Mouse (Mus musculus) E14TG2a.4 (cell line): ENCODE data around the gene Inppl1.

Source experiments
- H3K27me3 ChIP-seq: 2 replicates; pipeline ENCODE4 v1.6.1; 2014; ENCODE audit warnings: low read length, control low read depth; ENCODE audit not compliant: insufficient read depth
- H3K36me3 ChIP-seq: 2 replicates; pipeline ENCODE4 v1.6.1; 2014; ENCODE audit warnings: low read length, control low read depth; ENCODE audit not compliant: insufficient read depth
- H3K4me1 ChIP-seq: replicated peaks from 2 replicates; pipeline ENCODE4 v1.6.1; 2014; ENCODE audit warnings: low read depth, low read length, control low read depth
- H3K4me3 ChIP-seq: replicated peaks from 2 replicates; pipeline ENCODE4 v1.5.1; 2014; ENCODE audit warnings: mild to moderate bottlenecking, low read length
- H3K9me3 ChIP-seq: 2 replicates; pipeline ENCODE4 v1.6.1; 2014; ENCODE audit warnings: low read length, control low read depth
- CTCF ChIP-seq: conservative IDR thresholded peaks from 2 replicates; pipeline ENCODE4 v1.5.1; 2014; ENCODE audit warnings: low read length
- NANOG ChIP-seq: IDR thresholded peaks from 2 replicates; pipeline ENCODE4 v1.6.1; 2014; ENCODE audit warnings: borderline replicate concordance, low read length, mixed read lengths
- POU5F1 ChIP-seq: IDR thresholded peaks from 2 replicates; pipeline ENCODE4 v1.6.1; 2014; ENCODE audit warnings: low read length, borderline replicate concordance

Gene Inppl1

DNA sequence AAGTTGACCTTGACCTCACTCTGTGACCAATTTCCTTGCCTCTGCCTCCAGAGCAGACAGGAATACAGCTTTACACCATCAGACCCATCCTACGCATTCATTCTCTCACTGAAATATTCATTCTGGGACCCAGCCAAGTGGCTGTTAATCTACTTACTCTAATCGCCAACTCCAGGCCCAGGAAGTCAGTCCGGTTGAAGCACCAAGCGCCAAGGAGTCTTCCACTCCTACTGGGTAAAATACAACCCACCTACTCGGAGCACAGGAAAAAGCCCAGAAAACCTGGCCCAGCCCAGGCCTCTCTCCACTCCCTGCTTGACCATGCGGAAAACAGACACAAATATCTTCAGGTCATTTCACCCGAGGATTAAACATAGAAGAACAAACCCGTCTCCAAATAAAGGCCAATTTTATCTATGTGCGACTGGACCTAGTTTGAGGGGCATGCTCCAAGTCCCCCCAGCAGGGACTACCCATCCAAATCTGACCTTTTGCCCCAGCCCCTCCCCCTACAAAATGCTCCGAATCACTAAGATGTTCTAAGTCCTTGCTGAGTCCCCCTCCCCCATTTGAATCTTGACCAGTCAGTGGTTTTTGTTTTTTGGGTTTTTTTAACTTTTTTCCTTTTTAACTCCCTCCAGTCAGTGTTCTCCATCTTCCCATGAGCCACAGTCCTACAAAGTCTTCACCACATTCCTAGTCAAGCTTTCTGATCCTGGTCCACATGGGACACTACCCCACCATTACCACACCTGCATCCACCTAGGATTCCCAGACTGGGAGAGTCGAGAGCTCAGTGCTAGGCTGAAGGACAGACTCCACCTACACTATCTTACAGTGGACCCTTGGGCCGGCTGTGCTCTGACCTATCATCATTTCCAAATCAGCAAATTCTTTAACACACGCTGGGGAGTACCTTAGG, 30.5 kb upstream of the Inppl1 start:
- Histone ChIP-seq H3K4me3 (peak overlapping the region; percentile 68), H3K27me3 (no peaks in the 10 kb centered on the region), H3K9me3 (no peaks in the 10 kb centered on the region), H3K36me3 (peaks cover 15% of the 10 kb centered on the region), H3K4me1 (peaks cover 78% of the 10 kb centered on the region)
- TF ChIP-seq NANOG: no peak
- TF ChIP-seq CTCF: no peak
- TF ChIP-seq POU5F1: no peak

- no peaks in the 10 kb centered on the region for H3K9me3 ChIP-seq
- no peaks in the 10 kb centered on the region for H3K27me3 ChIP-seq
- no peak for TF ChIP-seq CTCF
- peak overlapping the region; percentile 68 for H3K4me3 ChIP-seq
- peaks cover 25% of the 10 kb centered on the region for H3K36me3 ChIP-seq
- H3K4me1 ChIP-seq: peaks cover 88% of the 10 kb centered on the region
Observed at GRCm38 (mm10) chr7:101867482-101867881, 29.5 kb upstream of the Inppl1 start.

- Histone ChIP-seq H3K4me1 (peaks cover 92% of the 10 kb centered on the region), H3K9me3 (no peaks in the 10 kb centered on the region), H3K4me3 (peak overlapping the region; percentile 68), H3K27me3 (no peaks in the 10 kb centered on the region), H3K36me3 (peaks cover 33% of the 10 kb centered on the region)
- TF ChIP-seq NANOG: no peak
- TF ChIP-seq POU5F1: no peak
- TF ChIP-seq CTCF: no peak
Observed at GRCm38 (mm10) chr7:101866491-101867265, 28.6 kb upstream of the Inppl1 start.

DNA sequence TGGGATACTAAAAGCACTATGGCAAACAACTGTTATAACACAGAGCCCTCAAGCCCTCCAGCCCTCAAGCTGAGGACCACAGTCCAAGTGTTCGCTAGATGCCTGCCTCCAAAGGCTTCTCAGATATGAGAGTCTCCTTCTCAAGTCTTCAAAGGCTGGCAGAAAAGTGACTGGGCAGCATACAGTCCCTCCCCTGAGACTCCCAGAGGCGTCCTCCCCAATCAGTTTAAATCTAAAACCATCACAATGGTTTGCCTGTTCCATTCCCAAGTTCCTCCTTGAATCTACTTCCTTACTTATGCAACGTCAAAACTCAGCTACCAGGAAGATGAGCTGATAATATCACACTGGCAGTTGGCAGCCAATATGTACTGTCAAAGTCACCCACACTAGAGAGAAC, 25.4 kb upstream of the Inppl1 start, which contains the start of gene Anapc15:
Anapc15 (plus strand) TSS at position 301 of the 400 bp plus-strand sequence.
- Histone ChIP-seq H3K27me3 (no peaks in the 10 kb centered on the region), H3K9me3 (no peaks in the 10 kb centered on the region), H3K4me3 (no peak within 1 kb of the TSS), H3K36me3 (peaks cover 60% of the 10 kb centered on the region), H3K4me1 (peaks cover 84% of the 10 kb centered on the region)
- TF ChIP-seq CTCF: no peak
- no peak for TF ChIP-seq NANOG
- no peak for TF ChIP-seq POU5F1

DNA sequence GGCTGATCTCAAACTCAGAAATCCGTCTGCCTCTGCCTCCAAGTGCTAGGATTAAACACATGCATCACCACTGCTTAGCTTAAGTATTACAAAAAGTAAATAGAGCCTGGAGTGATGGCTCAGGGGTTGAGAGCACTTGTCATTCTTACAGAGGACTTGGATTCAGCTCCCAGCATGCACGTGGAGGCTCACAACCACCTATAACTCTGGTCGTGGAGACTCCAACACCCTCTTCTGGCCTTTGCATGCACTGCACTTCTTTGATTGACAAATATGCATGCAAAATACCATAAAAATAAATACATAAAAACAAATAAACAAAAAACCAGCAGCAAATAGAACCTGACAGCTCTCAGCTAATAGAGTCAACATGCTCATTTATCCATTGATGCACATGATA, 24.3 kb upstream of the Inppl1 start:
- Histone ChIP-seq H3K36me3 (peaks cover 71% of the 10 kb centered on the region), H3K9me3 (no peaks in the 10 kb centered on the region), H3K4me3 (no peak overlapping the region), H3K4me1 (peaks cover 80% of the 10 kb centered on the region), H3K27me3 (no peaks in the 10 kb centered on the region)
- peak; percentile 34 for TF ChIP-seq CTCF
- no peak for TF ChIP-seq NANOG

- H3K36me3 ChIP-seq: peaks cover 84% of the 10 kb centered on the region
- H3K27me3 ChIP-seq: no peaks in the 10 kb centered on the region
- no peak for TF ChIP-seq NANOG
- TF ChIP-seq POU5F1: no peak
- TF ChIP-seq CTCF: no peak
- no peak overlapping the region for H3K4me3 ChIP-seq
- peaks cover 68% of the 10 kb centered on the region for H3K4me1 ChIP-seq
- H3K9me3 ChIP-seq: no peaks in the 10 kb centered on the region
Observed at GRCm38 (mm10) chr7:101860978-101861377, 22.9 kb upstream of the Inppl1 start.

DNA sequence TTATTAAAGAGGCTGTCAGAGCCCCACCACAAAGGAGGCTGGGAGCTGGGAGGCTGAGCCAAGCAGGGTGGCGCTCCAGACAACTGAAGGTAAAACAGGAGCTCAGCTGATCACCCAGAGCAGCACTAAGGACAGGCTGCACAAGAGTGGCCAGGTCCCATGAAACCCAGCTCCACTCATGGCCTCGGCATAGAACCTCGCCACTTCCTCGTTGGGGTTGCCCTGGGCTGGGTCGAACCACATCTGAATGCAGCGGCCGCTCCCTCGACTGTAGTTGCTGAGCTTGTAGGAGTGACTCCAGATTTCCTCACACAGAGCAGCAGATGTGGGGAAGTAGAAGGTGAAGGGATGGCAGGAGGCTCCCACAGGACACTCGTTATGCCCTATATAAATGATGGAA, 20.3 kb upstream of the Inppl1 start:
- Histone ChIP-seq H3K9me3 (no peaks in the 10 kb centered on the region), H3K4me3 (no peak overlapping the region), H3K36me3 (peaks cover 85% of the 10 kb centered on the region), H3K27me3 (no peaks in the 10 kb centered on the region), H3K4me1 (peaks cover 42% of the 10 kb centered on the region)
- TF ChIP-seq POU5F1: no peak
- TF ChIP-seq CTCF: no peak
- no peak for TF ChIP-seq NANOG

GRCm38 (mm10) chr7:101857094-101857493, 19.1 kb upstream of the Inppl1 start, which contains the start of gene Folr2:
Folr2 (minus strand) TSS chr7:101857194.
- Histone ChIP-seq H3K4me1 (peaks cover 29% of the 10 kb centered on the region), H3K4me3 (no peak within 1 kb of the TSS), H3K27me3 (no peaks in the 10 kb centered on the region), H3K36me3 (peaks cover 77% of the 10 kb centered on the region), H3K9me3 (no peaks in the 10 kb centered on the region)
- TF ChIP-seq CTCF (no peak), NANOG (no peak), POU5F1 (no peak)
